Mouse (Mus musculus) gastrocnemius, postnatal 10 days (tissue): Measurements from ENCODE around the gene Gm16181. TPM values are rescaled to one million over a fixed set of nuclear protein-coding genes. Genes with fewer than 3 reads are reported as not detected.

ENCODE experiments used
- DNase-seq: peaks from one replicate; pipeline ENCODE4 v3.0.0; 2021; ENCODE audit warnings: mixed read lengths
- total RNA-seq, 2 experiments: library from RNA; stranded (reverse); gene quantifications; 2 replicates each; pipeline ENCODE4 v1.2.3; 2021

Gene Gm16181
- total RNA-seq, 2 experiments from 2014 or later: not detected

DNA sequence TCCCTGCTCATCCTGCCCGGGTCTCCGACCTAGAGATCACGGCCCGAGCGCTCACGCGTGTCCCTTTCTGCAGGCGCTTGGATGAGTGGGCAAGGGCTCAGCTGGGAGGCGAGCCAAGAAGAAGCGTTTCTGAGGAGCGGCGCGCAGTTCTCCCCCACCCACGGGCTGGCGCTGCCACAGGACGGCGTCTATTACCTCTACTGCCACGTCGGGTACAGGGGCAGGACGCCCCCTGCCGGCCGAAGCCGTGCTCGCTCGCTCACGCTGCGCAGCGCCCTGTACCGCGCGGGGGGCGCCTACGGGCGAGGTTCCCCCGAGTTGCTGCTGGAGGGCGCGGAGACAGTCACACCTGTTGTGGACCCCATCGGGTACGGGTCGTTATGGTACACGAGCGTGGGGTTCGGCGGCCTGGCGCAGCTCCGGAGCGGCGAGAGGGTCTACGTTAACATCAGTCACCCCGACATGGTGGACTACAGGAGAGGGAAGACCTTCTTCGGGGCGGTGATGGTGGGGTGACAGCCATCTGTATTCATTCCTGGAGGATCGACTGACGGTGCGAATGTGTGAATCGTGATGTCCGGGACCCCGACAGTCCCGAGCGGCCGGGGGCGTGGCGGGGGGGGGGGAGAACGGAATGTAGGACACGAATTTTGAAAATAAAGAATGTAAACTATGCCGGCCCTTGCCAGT lies 24.9 kb upstream of the Gm16181 start:
- DNase-seq: peak; percentile 94

DNA sequence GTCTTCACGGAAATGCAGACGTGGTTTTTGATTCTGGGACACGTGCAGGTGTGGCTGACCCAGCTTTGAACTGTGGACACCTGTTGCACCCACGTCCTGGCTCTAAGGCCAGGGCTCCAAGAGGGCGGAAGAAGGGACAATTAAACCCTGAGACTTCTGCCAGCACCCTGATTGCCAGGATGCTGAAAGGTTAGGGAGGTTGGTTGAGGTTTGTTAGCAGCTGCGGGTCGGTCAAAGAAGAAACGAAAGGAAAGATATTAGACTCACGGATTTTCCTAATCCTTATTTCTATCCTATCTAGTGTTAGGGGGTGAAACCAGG lies 24.4 kb upstream of the Gm16181 start:
- DNase-seq: no peak

DNA sequence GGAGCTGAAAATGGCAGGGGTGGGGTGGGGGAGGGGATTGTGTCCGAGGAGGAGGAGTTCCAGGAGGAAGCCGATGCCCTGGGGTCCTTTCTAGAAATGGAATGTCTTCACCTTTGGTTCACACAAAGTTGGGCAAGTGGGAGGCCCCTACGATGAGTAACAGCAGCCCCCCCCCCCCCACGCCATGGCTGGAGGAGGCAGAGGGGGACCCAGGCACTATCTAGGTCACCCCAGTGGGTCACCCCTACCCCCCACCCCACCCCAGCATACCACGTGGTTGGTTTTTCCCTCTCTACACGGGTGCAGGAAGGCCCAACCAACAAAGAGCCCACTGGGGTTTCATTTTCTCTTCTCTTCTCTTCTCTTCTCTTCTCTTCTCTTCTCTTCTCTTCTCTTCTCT lies 23.5 kb upstream of the Gm16181 start:
- no peak for DNase-seq

DNA sequence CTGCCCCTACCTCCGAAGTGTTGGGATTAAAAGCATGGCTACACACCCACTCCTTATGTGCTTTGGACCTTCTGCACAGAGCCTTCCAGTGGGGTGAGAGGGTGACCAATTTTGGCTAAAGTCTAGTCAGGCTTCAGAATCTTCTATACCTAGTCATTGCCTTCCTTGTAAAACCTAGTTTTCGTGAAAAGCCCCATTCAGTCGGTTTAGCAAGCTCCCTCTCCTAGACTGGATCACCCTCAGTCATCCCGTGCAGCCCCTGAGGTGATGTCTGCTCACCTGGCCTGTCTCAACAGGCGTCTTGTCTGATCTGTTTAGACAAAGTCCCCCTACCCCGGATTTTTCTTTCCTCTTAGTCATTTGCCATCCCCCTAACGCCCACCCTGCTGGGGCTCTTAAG lies 22.6 kb upstream of the Gm16181 start:
- no peak for DNase-seq

DNA sequence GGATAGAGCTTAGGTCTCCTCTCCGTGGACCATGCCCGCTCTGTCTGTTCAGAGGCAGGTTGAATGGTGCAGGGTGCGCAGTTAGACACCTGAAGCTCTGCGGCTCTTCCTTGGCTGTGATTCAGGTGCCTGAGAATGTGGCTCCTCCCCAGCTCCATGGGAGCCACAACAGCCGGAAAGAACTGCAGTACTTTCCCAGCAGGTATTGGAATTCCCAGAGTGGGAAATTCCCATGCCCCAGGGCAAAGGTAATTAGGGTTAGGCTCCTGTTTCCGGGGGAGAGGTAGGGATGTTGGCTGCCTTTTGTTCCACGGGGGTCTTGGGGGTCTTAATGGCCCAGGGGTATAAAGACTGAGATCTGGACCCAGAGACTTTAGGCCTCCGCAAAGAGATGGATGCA lies 21.7 kb upstream of the Gm16181 start:
- no peak for DNase-seq

DNA sequence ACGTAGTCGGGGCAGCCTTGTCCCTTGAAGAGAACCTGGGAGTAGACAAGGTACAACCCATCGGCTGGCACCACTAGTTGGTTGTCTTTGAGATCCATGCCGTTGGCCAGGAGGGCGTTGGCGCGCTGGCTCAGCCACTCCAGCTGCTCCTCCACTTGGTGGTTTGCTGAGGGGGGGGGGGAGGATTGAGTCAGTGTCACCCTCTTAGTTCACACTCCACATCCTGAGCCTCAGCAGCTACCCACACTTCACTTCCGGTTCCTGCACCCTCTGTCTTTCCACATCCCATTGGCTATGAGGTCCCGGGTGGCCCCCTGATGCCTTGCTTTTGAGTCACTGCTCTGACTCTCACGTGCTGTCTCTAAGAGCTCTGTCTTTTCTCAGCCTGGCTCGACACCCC lies 20.2 kb upstream of the Gm16181 start:
- DNase-seq: no peak

DNA sequence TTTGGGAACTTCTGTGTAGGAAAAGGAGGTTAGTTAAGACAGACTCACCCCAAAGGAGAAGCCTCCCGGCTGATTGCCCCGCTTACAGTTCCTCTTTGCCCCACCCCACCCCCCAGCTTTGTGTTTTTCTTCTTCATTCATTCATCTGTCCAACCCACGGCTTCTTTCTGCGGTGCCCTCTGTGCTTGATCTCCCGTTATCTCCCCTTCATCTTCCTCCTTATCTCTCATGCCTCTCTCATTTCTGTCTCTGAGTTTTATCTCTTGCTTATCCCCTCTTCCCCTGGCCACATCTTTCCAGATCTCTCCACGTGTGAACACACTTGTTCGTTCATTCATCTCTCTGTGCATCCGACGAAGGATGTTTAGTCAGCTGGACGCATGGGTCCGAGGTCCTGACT lies 19.5 kb upstream of the Gm16181 start:
- DNase-seq: no peak

DNA sequence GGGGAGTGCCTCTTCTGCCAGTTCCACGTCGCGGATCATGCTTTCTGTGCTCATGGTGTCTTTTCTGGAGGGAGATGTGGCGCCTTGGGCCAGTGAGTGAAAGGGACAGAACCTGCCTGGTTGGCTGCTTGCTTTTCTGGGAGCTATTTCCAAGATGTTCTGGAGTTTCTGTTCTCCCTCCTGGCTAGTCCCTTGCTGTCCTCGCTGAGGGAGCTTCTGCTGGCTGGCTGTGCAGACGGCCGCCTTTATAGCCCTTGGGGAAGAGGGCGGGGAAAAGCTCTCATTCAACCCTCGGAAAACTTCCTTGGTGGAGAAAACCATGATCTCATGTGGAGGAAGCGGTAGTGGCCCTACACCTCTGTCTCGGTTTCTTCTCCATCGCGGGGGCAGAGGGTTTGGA lies 18.8 kb upstream of the Gm16181 start, which contains the start of gene Tnf:
Tnf (minus strand) TSS at position 221 of the 400 bp plus-strand sequence.
- DNase-seq: no peak

DNA sequence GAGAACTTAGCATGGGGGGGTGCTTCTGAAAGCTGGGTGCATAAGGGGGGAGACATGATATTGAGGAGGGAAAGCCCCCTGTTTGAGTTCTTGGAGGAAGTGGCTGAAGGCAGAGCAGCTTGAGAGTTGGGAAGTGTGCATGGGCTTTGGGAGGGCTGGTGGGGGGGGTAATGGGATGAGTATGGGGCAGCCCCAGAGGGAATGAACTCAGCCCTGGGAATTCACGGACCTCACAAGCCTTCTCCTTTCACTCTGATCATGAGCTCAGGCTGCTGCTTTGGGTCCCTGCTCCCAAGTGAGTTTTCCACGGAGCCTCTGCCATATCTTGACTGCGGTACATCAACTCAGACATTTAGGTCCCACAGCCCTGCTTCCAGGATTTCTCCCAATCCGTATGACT lies 18.2 kb upstream of the Gm16181 start:
- no peak for DNase-seq

DNA sequence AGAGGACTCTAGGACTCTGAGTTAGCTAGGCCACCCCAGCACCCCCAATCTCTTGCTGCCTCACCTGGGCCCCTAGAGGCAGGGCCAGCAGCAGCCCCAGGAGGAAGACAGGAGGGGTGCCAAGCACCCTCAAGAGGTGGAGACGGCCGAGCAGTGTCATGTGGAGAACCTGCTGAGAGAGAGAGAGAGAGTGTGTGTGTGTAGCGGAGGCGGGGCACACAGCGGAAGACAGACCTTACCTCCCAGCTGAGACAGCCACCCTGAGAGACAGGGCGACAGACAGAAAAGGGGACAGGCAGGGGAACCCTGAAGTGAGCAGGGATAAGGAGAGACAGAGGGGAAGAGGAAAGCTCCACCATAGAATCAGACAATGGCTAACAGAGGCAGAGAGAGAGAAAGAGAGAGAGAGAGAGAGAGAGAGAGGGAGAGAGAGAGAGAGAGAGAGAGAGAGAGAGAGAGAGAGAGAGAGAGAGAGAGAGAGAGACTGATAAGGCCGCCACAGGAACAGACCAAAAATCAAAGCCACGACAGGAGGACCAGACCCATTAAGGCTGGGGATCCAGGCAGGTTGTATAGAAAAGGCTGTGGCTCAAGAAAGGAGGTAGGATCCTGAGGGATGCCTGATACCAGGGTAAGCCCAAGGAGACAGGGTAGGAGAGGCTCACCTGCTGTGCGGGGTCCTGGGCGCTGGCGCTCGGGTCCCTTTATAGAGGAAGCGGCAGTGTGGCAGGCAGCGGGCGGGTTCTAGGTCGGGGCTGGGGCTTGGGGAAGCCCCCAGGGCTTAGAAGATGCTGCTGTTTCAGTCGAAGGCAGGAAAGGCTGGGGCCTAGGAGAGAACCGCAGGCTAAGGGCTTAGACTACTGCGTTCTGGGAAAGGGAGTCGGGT lies 15.9 kb upstream of the Gm16181 start, which contains the start of gene Lta:
Lta (minus strand) TSS at position 858 of the 886 bp plus-strand sequence.
- no peak for DNase-seq

DNA sequence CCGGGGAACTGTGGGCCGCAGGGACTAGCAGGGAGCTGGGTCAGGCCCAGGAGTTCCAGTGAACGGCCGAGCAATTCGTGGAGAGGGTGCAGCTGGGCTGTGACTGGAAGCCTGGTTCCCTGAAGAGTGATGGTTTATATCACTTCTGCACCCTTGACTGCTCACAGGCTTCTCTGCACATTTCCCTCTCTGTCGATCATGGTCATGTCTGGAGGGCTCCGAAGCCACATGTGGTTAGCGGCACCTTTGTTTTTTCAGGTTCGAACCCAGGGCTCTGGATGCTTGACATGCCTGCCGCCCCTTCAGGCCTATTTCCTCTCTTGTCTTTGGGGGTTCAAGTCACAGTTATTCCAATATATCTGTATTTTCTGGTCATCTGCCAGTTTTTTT lies 15.3 kb upstream of the Gm16181 start:
- no peak for DNase-seq

DNA sequence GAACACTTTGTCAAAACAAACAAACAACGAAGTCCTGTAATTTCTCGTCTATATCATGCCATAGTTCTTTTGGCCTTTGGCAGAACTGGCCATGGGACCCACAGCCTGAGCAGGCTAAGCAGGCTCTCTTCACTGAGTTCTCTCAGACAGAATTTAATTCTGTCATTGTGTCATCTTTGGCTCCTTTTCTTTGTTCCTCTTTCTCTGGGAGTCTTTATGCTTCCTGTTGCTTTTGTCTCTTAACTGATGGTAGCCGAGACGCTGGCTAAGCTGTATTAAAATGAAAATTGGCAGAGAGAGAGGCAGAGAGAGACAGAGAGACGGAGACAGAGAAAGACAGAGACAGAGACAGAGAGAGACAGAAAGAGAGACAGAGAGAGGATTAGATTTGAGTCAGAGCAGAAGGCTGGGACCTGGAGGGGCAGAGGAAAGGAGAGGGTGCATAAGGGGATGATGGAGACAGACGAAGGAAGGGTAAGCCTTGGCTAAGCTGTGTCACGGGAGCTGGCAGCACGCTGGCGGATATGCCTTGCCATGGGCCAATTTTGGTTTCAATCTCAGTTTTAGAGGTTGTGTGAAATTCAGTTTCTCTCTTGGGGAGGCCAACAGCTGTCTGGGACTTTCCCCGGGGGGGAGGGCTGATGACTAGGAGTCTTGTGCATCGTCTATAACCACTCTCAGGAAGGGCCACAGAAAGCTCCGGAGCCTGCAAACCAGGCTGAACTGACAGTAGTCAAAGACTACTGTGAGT lies 10.7 kb upstream of the Gm16181 start:
- DNase-seq: no peak

DNA sequence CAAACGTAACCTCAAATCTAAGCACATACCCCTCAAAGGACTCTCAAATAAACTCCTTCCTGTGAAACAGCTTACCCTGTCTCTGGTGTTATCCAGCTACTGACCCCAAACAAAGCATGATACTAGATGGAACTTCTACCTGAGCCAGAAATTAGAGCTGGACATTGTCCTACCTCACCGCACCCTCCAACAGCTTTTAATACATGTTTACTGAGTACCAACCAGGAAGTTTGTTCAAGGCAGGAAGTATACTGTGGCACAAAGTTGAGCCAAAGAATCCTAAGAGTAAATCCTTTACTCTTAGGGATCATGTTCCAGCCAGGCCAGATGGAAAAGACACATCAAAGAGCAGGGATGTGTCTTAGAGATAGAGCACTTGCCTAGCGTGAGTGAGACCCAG lies 10.0 kb upstream of the Gm16181 start:
- no peak for DNase-seq

DNA sequence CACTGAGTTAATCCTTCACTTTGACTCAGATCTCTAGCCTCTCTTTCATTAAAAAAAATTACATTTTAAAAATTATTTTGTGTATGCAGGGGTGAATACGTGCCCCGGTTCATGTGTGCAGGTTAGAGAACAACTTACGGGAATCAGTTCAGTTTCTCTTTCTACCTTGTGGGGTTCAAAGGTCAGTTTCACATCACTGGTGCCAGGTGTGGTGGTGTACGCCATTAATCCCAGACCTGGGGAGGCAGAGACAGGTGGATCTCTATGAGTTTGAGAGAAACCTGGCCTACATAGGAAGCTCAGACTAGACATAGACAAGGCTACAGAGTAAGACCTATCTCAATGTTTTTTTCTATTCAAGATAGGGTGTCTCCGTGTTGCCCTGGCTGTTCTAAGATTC lies 7.6 kb upstream of the Gm16181 start:
- no peak for DNase-seq

DNA sequence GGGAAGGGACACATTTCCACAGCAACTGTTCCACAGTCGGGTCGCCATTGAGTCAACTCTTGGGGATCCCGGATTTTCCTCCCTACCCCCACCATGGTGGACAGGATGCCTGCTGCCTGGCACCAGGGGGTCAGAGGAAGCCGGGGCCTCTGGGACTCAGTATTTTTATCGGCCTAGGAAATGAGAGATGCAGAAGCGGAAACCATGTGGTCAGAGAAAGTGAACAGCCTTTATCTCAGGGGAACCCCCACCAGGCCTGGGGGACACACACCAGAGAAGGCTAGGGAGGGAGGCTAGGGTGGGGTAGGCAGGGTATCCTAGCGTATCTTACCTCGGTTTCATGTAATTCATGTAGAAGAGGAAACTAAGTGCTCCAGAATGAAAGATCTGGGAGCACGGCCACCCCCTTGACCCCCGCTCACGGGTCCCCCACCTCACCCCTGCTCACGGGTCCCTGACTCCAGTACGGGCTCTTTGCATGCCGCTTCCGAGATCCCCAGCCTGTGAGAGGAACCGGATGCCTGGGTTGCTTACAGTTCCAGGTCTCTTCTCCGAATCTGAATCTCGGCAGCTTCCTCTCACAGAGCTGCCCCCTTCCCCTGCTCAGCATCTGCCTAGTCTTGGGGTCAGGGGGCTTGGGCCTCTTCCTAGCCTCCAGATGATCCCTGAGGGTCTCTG lies 2.0 kb upstream of the Gm16181 start:
- DNase-seq: no peak

DNA sequence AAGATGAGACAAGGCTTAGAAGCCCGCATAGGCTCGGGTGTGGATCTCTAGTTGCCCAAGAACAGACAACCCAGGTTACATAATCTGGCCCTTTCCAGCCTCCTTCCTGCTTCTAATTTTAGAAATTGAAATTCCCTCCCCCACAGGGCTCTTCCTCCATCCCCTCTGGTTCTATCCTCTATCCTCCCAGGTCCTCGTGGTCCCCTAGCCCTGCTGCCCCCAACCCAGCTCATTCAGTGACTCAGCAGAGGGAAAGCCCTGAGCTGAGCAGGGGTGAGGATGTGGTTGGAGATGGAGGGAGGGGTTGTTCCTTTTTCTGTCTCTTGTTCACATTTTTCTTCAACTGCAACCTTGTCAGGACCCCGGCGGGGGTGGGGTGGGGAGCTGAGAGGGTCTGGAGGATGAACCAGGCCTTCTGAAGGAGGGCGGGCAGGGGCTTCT lies 1.0 kb upstream of the Gm16181 start:
- no peak for DNase-seq

DNA sequence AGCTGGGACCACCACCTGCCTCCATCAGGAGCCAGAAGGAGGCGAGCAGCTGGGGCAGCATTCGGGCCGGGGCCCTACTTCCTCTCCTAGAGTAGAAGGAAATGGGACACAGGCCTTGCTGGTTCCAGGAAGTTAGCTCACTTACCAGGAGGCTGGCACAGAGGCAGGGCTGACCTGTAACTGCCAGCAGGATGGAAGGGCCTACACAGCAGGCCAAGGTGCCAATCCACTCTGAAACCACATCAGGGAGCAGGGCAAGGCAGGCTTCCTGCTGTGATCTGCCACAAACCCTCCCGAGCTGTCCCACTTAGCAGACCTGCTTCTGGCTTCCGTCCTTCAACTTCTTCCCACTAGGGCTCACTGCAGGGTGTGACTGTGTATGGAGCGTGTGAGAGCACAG lies 1.7 kb downstream of the Gm16181 start:
- DNase-seq: no peak

DNA sequence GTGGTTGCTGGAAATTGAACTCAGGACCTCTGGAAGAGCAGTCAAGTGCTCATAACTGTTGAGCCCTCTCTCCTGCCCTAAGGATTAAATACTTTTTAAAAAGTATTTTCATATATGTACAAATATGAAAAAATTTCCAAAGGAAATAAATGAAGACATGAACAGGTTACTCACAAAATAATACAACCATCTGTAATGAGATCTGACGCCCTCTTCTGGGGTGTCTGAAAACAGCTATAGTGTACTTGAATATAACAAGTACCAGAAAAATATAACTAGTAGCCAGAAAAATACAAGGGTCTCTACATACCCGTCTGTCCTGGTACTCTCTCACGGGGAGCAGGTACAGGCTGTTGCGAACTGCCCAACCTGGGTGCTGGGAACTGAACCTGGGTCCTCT lies 4.0 kb downstream of the Gm16181 start:
- DNase-seq: no peak

DNA sequence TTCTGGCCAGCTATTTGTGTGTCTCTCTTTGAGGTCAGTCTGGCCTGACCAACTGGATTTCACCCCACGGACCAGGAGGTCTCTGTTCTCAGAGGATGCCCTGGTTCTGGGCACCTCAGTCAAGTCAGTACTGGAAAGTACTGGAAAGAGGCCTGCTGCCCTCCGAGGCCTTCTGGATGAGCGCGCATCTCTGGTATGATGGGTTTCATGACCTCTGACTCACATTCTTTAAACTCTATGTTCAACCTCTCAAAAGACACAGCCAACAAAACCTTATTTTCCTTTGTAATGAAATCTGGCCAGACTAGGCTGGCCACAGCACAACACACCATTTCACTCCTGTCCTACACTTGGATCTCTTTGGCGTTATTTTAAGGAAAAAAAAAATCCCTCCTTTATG lies 4.8 kb downstream of the Gm16181 start:
- no peak for DNase-seq

DNA sequence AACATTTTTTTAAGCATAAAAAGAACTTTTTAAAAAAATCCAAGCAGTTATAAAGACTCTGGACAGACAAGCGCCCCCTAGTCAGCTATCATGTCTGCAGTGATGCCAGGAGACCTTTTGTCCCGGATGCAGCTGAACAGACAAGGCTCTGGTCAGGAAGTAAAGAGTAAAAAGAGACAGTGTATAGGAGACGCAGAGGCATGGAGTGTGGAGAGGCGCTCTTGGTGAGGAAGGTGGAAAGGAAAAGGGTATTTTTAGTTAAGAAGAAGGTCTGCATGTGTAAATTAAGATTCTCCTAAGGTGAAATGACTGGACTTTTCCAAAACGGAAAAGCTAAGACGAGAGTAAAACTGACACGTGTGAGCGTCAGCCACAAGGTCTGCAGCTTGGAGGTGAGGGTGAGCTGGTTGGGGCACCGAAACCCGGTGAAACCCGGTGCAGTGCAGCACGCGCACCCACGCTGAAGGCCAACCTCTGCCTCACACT lies 6.0 kb downstream of the Gm16181 start:
- DNase-seq: no peak

DNA sequence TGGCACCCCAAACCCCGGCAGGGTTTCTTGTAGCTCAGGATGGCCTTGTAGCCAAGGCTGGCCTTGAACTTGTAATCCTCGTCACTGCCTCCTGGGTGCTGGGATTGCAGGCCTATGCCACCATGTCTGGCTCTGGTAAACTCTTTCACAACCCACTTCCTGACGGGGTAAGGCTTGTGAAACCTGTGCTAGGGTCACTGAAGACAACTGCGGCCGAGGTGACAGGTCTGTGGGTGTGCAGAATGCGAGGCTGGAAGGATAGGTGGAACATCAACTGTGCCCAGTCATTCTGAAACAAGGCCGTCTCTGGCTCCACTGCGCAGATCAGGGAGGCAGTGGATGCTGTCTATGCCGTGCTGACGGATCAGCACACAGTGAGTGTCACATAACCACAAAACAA lies 10.4 kb downstream of the Gm16181 start:
- no peak for DNase-seq

DNA sequence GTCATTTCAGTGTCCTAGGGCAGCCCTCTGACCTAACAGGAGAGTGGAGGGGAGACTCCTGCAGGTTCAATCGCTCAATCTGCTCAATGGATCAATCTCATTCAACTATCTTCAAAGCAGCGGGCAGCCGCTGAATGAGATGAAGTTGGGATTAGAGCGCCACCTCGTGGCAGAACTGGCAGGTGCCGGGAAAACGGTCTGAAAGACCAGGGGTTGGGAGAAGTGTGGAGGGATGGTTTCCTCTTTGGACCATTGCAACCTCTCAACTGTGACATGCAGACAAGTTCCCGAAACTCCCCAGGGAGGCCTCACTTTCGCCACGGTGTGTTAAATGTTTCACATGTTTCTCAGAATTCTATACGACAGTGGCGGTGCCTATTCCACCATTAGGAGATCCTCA lies 11.4 kb downstream of the Gm16181 start:
- DNase-seq: peak; percentile 92
